Mouse (Mus musculus): Measurements from ENCODE around the gene Myo16. TPM values are rescaled to one million over a fixed set of nuclear protein-coding genes. Genes with fewer than 3 reads are reported as not detected.

The Myo16 gene
- polyA plus RNA-seq, 1 experiment from 2014 or later = 4.1 TPM

DNA sequence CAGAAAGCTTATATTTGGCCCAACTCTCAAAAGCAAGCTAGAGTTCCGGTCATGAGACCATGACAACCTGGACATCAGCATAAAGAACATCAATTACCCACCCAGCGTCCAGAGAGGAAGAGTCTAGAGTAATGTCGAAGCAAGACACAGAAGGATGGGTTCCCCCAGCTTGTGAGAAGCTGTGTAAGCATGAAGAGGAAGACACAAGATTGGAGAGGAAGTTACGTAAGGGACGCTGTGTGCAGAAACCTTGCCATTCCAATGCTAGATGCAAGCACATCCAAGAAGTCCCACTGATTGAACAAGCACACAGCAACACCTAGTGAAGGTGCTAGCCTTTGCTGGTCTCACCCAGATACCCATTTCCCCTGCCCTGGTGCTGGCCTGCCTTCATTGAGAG lies 492.0 kb downstream of the Myo16 start:
- Histone ChIP-seq H3K9ac (replicated peaks) (no peak overlapping the region), H3K27me3 (no peaks in the 10 kb centered on the region), H3K4me2 (replicated peaks) (no peak overlapping the region), H3K9me3 (no peaks in the 10 kb centered on the region), H3K4me1 (peaks cover 12% of the 10 kb centered on the region), H3K4me3 (no peak overlapping the region), H3K27ac (replicated peaks) (no peak overlapping the region), H3K36me3 (no peaks in the 10 kb centered on the region)
- no peak for ATAC-seq (replicated peaks)
- 93% methylated on average over 5 of the region's 5 CpGs for WGBS

- 51% methylated on average over 10 of the region's 10 CpGs for WGBS
- no peak for ATAC-seq (replicated peaks)
- H3K4me1 ChIP-seq = peaks cover 12% of the 10 kb centered on the region
These were observed 492.8 kb downstream of the Myo16 start for GRCm38 (mm10) chr8:10646485-10646884.

DNA sequence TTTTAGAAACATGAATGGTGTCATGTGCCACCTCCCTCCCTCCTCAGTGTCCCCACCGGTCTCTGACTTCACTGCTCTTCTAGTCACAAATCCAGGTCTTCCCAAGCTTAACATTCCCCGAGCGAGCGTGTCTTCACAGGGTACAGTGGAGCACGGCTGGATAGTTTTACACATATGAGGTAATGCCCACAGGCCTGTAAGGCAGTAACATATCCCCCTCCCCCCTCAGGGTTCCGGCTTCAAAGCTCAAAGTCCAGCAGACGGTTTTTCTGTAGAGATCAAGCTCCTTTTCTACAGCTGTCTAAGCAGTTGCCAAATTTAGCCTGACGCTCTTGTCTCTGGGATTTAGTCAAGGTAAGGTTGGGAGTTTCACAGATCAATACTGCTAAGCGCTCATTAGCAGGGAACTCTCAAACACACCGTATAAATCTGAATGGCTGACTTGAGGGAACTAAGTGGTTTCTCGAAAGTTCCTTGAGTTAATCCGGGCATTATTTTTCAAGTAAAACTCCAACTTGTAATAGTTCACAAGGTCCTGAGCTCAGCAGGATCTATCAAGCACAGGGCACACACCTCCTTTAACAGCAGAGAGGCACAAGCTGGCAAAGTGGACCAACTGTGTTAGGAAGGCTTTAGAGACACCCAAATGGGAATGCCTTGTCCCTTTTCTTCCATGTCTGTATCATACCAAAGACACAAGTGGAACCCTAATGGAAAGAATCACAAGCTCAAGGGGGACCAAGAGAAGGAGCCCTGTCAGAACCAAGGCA lies 498.0 kb downstream of the Myo16 start:
- Histone ChIP-seq H3K27me3 (no peaks in the 10 kb centered on the region), H3K27ac (replicated peaks) (no peak overlapping the region), H3K4me2 (replicated peaks) (no peak overlapping the region), H3K36me3 (no peaks in the 10 kb centered on the region), H3K4me3 (no peak overlapping the region), H3K9ac (replicated peaks) (no peak overlapping the region), H3K4me1 (no peaks in the 10 kb centered on the region), H3K9me3 (no peaks in the 10 kb centered on the region)
- WGBS = 59% methylated on average over 12 of the region's 12 CpGs
- ATAC-seq (replicated peaks) = no peak

More at GRCm38 (mm10) chr8:10646485-10646884, 492.8 kb downstream of the Myo16 start:
- H3K9ac ChIP-seq (replicated peaks) = no peak overlapping the region
- H3K4me2 ChIP-seq (replicated peaks) = no peak overlapping the region
- H3K9me3 ChIP-seq = no peaks in the 10 kb centered on the region
- no peaks in the 10 kb centered on the region for H3K36me3 ChIP-seq
- no peak overlapping the region for H3K27ac ChIP-seq (replicated peaks)
- no peak overlapping the region for H3K4me3 ChIP-seq
- no peaks in the 10 kb centered on the region for H3K27me3 ChIP-seq

- no peak for ATAC-seq (replicated peaks)
- Histone ChIP-seq H3K36me3 (no peaks in the 10 kb centered on the region), H3K9ac (replicated peaks) (no peak overlapping the region), H3K4me1 (no peaks in the 10 kb centered on the region), H3K27me3 (no peaks in the 10 kb centered on the region), H3K4me3 (no peak overlapping the region), H3K27ac (replicated peaks) (no peak overlapping the region), H3K9me3 (no peaks in the 10 kb centered on the region), H3K4me2 (replicated peaks) (no peak overlapping the region)
- WGBS = 91% methylated on average over 9 of the region's 9 CpGs
These were observed 499.6 kb downstream of the Myo16 start for GRCm38 (mm10) chr8:10653282-10653681.

- no peak overlapping the region for H3K9ac ChIP-seq (replicated peaks)
- ATAC-seq (replicated peaks) = no peak
- H3K4me2 ChIP-seq (replicated peaks) = no peak overlapping the region
- 90% methylated on average over 9 of the region's 9 CpGs for WGBS
- H3K27ac ChIP-seq (replicated peaks) = no peak overlapping the region
- no peaks in the 10 kb centered on the region for H3K9me3 ChIP-seq
- no peaks in the 10 kb centered on the region for H3K27me3 ChIP-seq
- H3K36me3 ChIP-seq = no peaks in the 10 kb centered on the region
- H3K4me3 ChIP-seq = no peak overlapping the region
- no peaks in the 10 kb centered on the region for H3K4me1 ChIP-seq
These were observed 501.3 kb downstream of the Myo16 start for GRCm38 (mm10) chr8:10654922-10655518.

DNA sequence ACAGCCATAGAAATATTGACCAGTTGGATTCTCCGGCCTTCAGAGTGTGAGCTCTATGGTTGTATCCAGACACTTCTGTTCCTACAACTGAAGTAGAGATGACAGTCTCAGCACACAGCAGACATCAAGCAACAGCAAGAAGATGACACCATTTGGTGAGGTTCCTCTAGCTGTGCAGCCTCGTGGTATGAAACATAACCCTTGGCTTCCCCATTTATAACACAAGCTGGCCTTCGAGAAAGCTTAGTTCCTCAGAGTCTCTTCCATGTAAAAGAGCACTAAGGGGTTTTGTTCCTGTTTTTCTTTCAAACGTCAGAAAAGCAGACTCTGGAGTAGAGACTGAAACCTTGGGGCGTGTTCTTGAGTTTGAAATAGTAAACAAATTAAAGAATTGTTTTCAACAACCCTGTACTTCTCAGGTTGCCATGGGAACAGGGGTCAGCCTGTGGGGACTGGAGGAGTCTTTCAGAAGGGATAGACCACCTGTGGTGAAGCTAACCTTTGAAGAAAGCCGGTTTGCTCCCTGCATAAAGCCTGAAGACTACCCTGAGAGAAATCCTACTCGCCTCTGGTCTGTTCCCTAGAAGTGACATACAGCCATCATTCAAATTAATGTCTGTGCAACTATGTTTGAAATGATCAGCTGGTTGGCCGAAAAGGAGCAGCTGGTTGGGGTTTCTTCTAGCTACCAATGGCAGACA lies 510.2 kb downstream of the Myo16 start:
- WGBS = 13% methylated on average over 8 of the region's 8 CpGs

DNA sequence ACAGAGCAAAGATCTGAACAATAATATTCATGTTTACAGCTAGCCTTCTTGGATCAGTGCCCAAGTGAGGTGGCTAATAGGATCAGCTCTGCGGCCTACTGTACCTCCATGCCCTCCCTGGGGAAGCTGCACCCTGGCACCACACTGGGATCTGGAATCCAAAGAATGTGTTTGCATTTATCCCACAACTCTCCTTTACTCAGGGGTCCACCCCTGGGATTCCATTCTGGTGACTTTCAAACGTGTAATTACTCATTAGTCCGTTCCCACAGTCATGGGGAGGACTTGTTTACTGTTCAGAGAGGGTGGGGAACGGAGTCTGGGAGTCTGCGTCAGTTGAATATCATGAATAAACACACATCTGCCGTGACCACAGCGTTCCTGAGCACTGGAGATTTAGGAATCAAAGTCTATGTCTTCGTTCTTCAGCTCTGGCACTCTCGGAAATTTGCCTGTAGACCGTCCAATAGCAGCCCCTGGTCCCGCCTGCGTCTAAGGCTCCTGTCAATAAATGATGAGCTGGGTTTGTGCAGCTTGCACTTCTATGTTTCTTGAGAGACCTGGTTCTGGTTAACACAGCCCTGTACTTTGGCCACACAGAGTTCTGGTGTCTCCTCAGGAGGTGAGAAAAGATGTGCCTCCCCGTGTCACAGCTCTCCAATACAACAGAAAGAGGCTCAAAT lies 511.3 kb downstream of the Myo16 start:
- Histone ChIP-seq H3K4me3 (no peak overlapping the region), H3K9me3 (no peaks in the 10 kb centered on the region), H3K9ac (replicated peaks) (no peak overlapping the region), H3K27ac (replicated peaks) (no peak overlapping the region; the same call in 1 of the 2 replicates), H3K4me2 (replicated peaks) (no peak overlapping the region), H3K27me3 (no peaks in the 10 kb centered on the region), H3K4me1 (peaks cover 22% of the 10 kb centered on the region), H3K36me3 (no peaks in the 10 kb centered on the region)
- WGBS = 10% methylated on average over 13 of the region's 13 CpGs
- ATAC-seq (replicated peaks) = no peak; the same call in none of the 2 replicates

More for the DNA sequence above, 510.2 kb downstream of the Myo16 start:
- Histone ChIP-seq H3K27ac (replicated peaks) (0 out of 2 replicates have a peak overlapping the region, but pooled peaks have one; percentile 15), H3K4me2 (replicated peaks) (no peak overlapping the region), H3K9me3 (no peaks in the 10 kb centered on the region), H3K4me1 (peaks cover 22% of the 10 kb centered on the region), H3K27me3 (no peaks in the 10 kb centered on the region), H3K4me3 (no peak overlapping the region), H3K36me3 (no peaks in the 10 kb centered on the region), H3K9ac (replicated peaks) (no peak overlapping the region)
- no peak for ATAC-seq (replicated peaks)

DNA sequence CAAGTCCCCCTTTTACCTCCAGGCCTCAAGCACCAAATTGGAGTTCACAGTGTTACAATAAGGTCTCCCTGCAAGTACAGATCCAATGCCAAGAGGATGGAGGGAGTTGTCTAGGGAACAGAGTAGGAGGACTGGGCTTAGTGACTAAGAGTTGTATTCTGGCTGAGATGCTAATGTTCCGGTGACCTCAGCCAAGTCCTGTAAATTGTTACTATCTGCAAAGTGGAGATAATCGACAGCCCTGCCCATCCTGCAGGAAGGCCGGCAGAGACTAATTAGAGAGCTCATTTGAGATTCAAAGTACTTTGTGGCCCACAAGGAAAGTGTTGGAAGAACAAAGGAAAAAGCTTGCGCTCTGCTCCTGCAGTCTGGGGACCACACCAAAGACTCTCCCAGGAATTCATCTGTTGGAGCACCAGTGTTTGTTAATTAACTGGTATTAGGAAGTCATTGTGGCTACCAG lies 512.1 kb downstream of the Myo16 start:
- Histone ChIP-seq H3K4me3 (no peak overlapping the region), H3K9me3 (no peaks in the 10 kb centered on the region), H3K27ac (replicated peaks) (no peak overlapping the region; the same call in 1 of the 2 replicates), H3K36me3 (no peaks in the 10 kb centered on the region), H3K4me1 (peaks cover 22% of the 10 kb centered on the region), H3K27me3 (no peaks in the 10 kb centered on the region), H3K9ac (replicated peaks) (no peak overlapping the region), H3K4me2 (replicated peaks) (no peak overlapping the region)
- WGBS = 3% methylated on average over 4 of the region's 4 CpGs
- ATAC-seq (replicated peaks) = peak; percentile 79

- Histone ChIP-seq H3K36me3 (no peaks in the 10 kb centered on the region), H3K4me2 (replicated peaks) (no peak overlapping the region), H3K27me3 (no peaks in the 10 kb centered on the region), H3K27ac (replicated peaks) (no peak overlapping the region), H3K4me1 (no peaks in the 10 kb centered on the region), H3K9me3 (no peaks in the 10 kb centered on the region), H3K9ac (replicated peaks) (no peak overlapping the region), H3K4me3 (no peak overlapping the region)
- ATAC-seq (replicated peaks) = no peak
- 83% methylated on average over 2 of the region's 2 CpGs for WGBS
These were observed 518.3 kb downstream of the Myo16 start for GRCm38 (mm10) chr8:10671862-10672548.

DNA sequence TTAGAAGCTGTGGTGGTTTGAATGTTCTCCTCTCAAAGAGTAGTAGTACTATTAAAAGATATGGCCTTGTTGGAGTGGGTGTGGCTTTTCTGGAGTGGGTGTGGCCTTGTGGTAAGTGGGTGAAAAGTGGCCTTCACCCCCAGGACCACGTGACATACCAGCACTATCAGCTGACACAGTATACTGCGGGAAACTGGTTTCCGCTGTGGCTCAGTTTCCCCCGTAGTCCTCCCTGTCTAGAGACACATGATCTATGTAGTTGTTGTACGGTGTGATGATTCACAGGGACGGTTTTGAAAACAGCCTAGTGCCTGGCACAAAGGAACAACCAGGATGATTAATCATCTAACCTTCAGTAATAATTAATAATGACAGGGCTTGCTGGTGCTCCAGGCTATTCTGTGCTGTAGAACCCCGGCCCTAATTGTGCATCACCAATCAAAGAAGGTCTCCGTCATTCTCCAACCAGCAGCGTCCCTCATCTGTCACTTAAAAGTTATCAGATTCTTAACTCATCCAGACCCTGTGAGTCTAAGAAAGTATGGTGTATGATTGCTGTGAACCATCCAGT lies 524.2 kb downstream of the Myo16 start:
- H3K9me3 ChIP-seq = no peaks in the 10 kb centered on the region
- no peak overlapping the region for H3K9ac ChIP-seq (replicated peaks)
- no peaks in the 10 kb centered on the region for H3K27me3 ChIP-seq
- no peak overlapping the region for H3K4me2 ChIP-seq (replicated peaks)
- H3K4me1 ChIP-seq = 0 out of 2 replicates have a peak, but pooled peaks cover 5% of the 10 kb centered on the region
- ATAC-seq (replicated peaks) = no peak
- no peak overlapping the region for H3K27ac ChIP-seq (replicated peaks)
- 84% methylated on average over 9 of the region's 9 CpGs for WGBS
- H3K36me3 ChIP-seq = no peaks in the 10 kb centered on the region
- H3K4me3 ChIP-seq = no peak overlapping the region

- H3K4me1 ChIP-seq = 0 out of 2 replicates have a peak, but pooled peaks cover 5% of the 10 kb centered on the region
- no peak overlapping the region for H3K9ac ChIP-seq (replicated peaks)
- H3K27ac ChIP-seq (replicated peaks) = no peak overlapping the region
- no peaks in the 10 kb centered on the region for H3K9me3 ChIP-seq
- ATAC-seq (replicated peaks) = no peak
- no peak overlapping the region for H3K4me2 ChIP-seq (replicated peaks)
- no peak overlapping the region for H3K4me3 ChIP-seq
- H3K27me3 ChIP-seq = no peaks in the 10 kb centered on the region
- WGBS = 75% methylated on average over 7 of the region's 7 CpGs
- no peaks in the 10 kb centered on the region for H3K36me3 ChIP-seq
These were observed 528.2 kb downstream of the Myo16 start for GRCm38 (mm10) chr8:10681926-10682325.
